Mouse (Mus musculus) CD4-positive, CD25-positive, alpha-beta regulatory T cell (primary cell): ENCODE results near the gene Flrt3. TPM values are rescaled to one million over a fixed set of nuclear protein-coding genes. Genes with fewer than 3 reads are reported as not detected.

Experiments used
- polyA plus RNA-seq: library from polyadenylated mRNA; unstranded; fragments of 100-300 nt; shearing (Covaris generic); gene quantifications from one replicate; pipeline ENCODE4 v1.2.1, GENCODE M21; 2017

The Flrt3 gene
- polyA plus RNA-seq = not detected

GRCm38 (mm10) chr2:140670963-140671702, at the start of gene Flrt3:
Flrt3 (minus strand) TSS chr2:140671469.

